Mouse (Mus musculus): ENCODE results near the gene Nlk.

DNA sequence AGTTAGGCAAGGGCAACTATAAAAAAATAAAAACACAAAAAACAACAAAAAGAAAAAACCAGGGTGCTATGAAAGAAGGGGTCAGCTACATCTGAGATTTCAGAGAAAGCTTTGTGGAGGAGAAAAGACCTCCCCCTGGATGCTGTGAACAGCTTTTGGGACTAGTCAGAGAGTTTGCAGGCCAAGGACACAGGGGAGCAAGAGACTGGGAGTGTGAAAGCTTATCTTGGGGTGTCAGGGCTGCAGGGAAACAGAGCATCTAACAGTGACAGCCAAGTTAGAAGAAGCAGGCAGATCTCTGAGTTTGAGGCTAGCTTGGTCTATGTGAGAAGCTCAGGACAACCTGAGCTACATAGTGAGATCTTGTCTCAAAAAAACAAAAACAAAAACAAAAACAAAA lies 42.2 kb upstream of the Nlk start:
- TF ChIP-seq EP300 (IDR thresholded peaks at IDR 0.05) (no peak), CTCF (IDR thresholded peaks at IDR 0.05) (no peak)
